In the genomic region with DNA sequence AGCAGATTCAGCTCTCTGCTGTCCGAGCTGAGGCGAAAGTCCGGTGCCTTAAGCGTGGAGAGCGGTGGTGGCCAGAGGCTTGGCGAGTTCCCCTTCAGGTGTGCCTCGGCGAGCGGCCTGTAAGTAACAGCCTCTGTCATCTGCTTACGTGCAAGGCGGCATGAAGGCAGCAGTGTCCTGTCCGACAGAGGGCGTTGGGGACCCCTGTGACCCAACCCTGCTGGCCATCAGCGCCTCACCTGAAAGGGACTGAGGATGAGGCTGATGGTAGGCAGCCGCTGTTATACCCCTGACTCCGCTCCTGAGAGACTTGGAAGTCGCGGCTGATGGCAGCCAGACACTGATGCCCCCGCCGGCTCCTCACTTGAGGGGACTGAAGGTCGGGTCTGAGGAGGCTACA, we compare ENCODE assay signal across 8 mouse cellular contexts. TPM values are rescaled to one million over a fixed set of nuclear protein-coding genes. Genes with fewer than 3 reads are reported as not detected.
DNase-seq lines count a peak whose midpoint lies in the region; ATAC-seq lines count a peak whose summit lies in the region.
"Not testable (repeated sequence)": the region's sequence is repeated elsewhere in the genome, so short reads cannot be mapped to it uniquely, and the experiment has no call there.

No protein-coding gene starts in this region.

- not testable (repeated sequence) for H3K27me3 ChIP-seq in embryonic facial prominence, embryonic 13.5 days; kidney, embryonic 15.5 days; liver, embryonic 12.5 days (replicated peaks); splenic B cell, adult 2 months (ENCODE audit: control insufficient read depth, insufficient read depth, low read length, poor library complexity, severe bottlenecking)

- H3K4me2 ChIP-seq in embryonic facial prominence, embryonic 13.5 days: peak overlapping the region; percentile 71
- H3K4me2 ChIP-seq in kidney, embryonic 15.5 days: peak overlapping the region; percentile 74
- H3K4me2 ChIP-seq in liver, embryonic 12.5 days: peak overlapping the region; percentile 78

- peak overlapping the region; percentile 74 for H3K9ac ChIP-seq in embryonic facial prominence, embryonic 13.5 days
- H3K9ac ChIP-seq in kidney, embryonic 15.5 days: peak overlapping the region; percentile 43
- H3K9ac ChIP-seq in liver, embryonic 12.5 days: peak overlapping the region; percentile 67

- not testable (repeated sequence) for H3K36me3 ChIP-seq in embryonic facial prominence, embryonic 13.5 days; kidney, embryonic 15.5 days; liver, embryonic 12.5 days; splenic B cell, adult 2 months (ENCODE audit: control insufficient read depth, insufficient read depth, low read length, poor library complexity, severe bottlenecking)

- under 1% methylated on average over 16 of the region's 21 CpGs for WGBS in embryonic facial prominence, embryonic 13.5 days
- WGBS in kidney, embryonic 15.5 days: under 1% methylated on average over 19 of the region's 21 CpGs
- 1% methylated on average over 19 of the region's 21 CpGs for WGBS in liver, embryonic 12.5 days (ENCODE audit: insufficient replicate concordance)

- not testable (repeated sequence) for H3K4me1 ChIP-seq in embryonic facial prominence, embryonic 13.5 days; kidney, embryonic 15.5 days
- peaks cover 12% of the 10 kb centered on the region for H3K4me1 ChIP-seq in liver, embryonic 12.5 days

- peak overlapping the region; percentile 52 for H3K4me3 ChIP-seq in embryonic facial prominence, embryonic 13.5 days
- peak overlapping the region; percentile 54 for H3K4me3 ChIP-seq in kidney, embryonic 15.5 days (replicated peaks)
- peak overlapping the region; percentile 64 for H3K4me3 ChIP-seq in liver, embryonic 12.5 days

- H3K9me3 ChIP-seq in embryonic facial prominence, embryonic 13.5 days; kidney, embryonic 15.5 days (replicated peaks); liver, embryonic 12.5 days (replicated peaks): not testable (repeated sequence)

- peak overlapping the region; percentile 28; the same call in 1 of the 2 replicates for H3K27ac ChIP-seq in embryonic facial prominence, embryonic 13.5 days
- peak overlapping the region; percentile 64; the same call in 1 of the 2 replicates for H3K27ac ChIP-seq in kidney, embryonic 15.5 days
- H3K27ac ChIP-seq in liver, embryonic 12.5 days: peak overlapping the region; percentile 76

- peak; percentile 49 for DNase-seq in 416B (ENCODE audit: low read depth)
- peak; percentile 5 to 13 for DNase-seq in adrenal gland, postnatal 4 days (ENCODE audit: low spot score in 2 of 2)
- peak; percentile 41 to 44 for DNase-seq in heart, adult 9 months (ENCODE audit: low spot score in 2 of 2)
- DNase-seq in naive thymus-derived CD4-positive, alpha-beta T cell, adult 2 months (ENCODE audit: low read depth): peak; percentile 72
- peak; percentile 74 for DNase-seq in splenic B cell, adult 2 months (ENCODE audit: low read depth, low spot score)

- not testable (repeated sequence) for ATAC-seq in embryonic facial prominence, embryonic 13.5 days (ENCODE audit: insufficient number of reproducible peaks, insufficient read depth, low FRiP score, low TSS enrichment, low read depth); kidney, embryonic 15.5 days (replicated peaks; ENCODE audit: low FRiP score)
- peak; percentile 68 for ATAC-seq in liver, embryonic 12.5 days

RNA-seq across cellular contexts. Expression of a gene that starts 0.2 kb away (rescaled TPM):
- total RNA-seq in adrenal gland, postnatal 4 days (2021): 10 to 100 TPM in 1 of 2 experiments, 1 to 10 TPM in 1; 9.8 to 10.4 TPM
- polyA plus RNA-seq in embryonic facial prominence, embryonic 13.5 days (2015; fragmentation: Nextera tagmentation; extraction: Ambion mirVana): 11.3 and 12.8 TPM in 2 replicates
- 8.7 and 10.2 TPM in 2 replicates for polyA plus RNA-seq in kidney, embryonic 15.5 days (2015; fragmentation: Nextera tagmentation; extraction: Ambion mirVana)
- 4.2 and 4.4 TPM in 2 replicates for polyA plus RNA-seq in liver, embryonic 12.5 days (2016; fragmentation: Nextera tagmentation; extraction: Ambion mirVana)

RNA-seq across cellular contexts. Expression of a gene that starts 0.3 kb away (rescaled TPM):
- total RNA-seq in adrenal gland, postnatal 4 days (2021): 10 to 100 TPM; 17.7 to 18.6 TPM
- 8.5 and 11.0 TPM in 2 replicates for polyA plus RNA-seq in embryonic facial prominence, embryonic 13.5 days (2015; fragmentation: Nextera tagmentation; extraction: Ambion mirVana)
- 6.7 and 7.1 TPM in 2 replicates for polyA plus RNA-seq in kidney, embryonic 15.5 days (2015; fragmentation: Nextera tagmentation; extraction: Ambion mirVana)
- polyA plus RNA-seq in liver, embryonic 12.5 days (2016; fragmentation: Nextera tagmentation; extraction: Ambion mirVana): 5.7 and 6.1 TPM in 2 replicates

RNA-seq across cellular contexts. Expression of a gene that starts 47.2 kb away (rescaled TPM):
- 10 to 100 TPM; 17.1 to 23.8 TPM for total RNA-seq in adrenal gland, postnatal 4 days (2021)
- 51.8 and 54.9 TPM in 2 replicates for polyA plus RNA-seq in embryonic facial prominence, embryonic 13.5 days (2015; fragmentation: Nextera tagmentation; extraction: Ambion mirVana)
- polyA plus RNA-seq in kidney, embryonic 15.5 days (2015; fragmentation: Nextera tagmentation; extraction: Ambion mirVana): 57.8 and 61.8 TPM in 2 replicates
- 57.3 and 59.0 TPM in 2 replicates for polyA plus RNA-seq in liver, embryonic 12.5 days (2016; fragmentation: Nextera tagmentation; extraction: Ambion mirVana)

RNA-seq across cellular contexts. Expression of a gene that starts 55.3 kb away (rescaled TPM):
- total RNA-seq in adrenal gland, postnatal 4 days (2021): not detected
- polyA plus RNA-seq in embryonic facial prominence, embryonic 13.5 days (2015; fragmentation: Nextera tagmentation; extraction: Ambion mirVana): 0.17 and 0.40 TPM in 2 replicates
- 0.10 and 0.35 TPM in 2 replicates for polyA plus RNA-seq in kidney, embryonic 15.5 days (2015; fragmentation: Nextera tagmentation; extraction: Ambion mirVana)
- polyA plus RNA-seq in liver, embryonic 12.5 days (2016; fragmentation: Nextera tagmentation; extraction: Ambion mirVana): 0.06 TPM in 1 of 2 replicates, not detected in the other

Comparison
In these comparisons a context has a peak if more than half of its experiments do, and no peak if none do; other contexts are left out.
1. DNase-seq: peak in every context shown above with its lines; median percentile 74 in splenic B cell, adult 2 months; 72 in naive thymus-derived CD4-positive, alpha-beta T cell, adult 2 months; 49 in 416B; 42 in heart, adult 9 months; 9 in adrenal gland, postnatal 4 days.